Mouse (Mus musculus): ENCODE results near the gene Ier5l. TPM values are rescaled to one million over a fixed set of nuclear protein-coding genes. Genes with fewer than 3 reads are reported as not detected.

The Ier5l gene
- total and polyA plus RNA-seq, 3 experiments = 0.06 TPM; not detected in 2

GRCm38 (mm10) chr2:30444450-30444849 is 29.6 kb downstream of the Ier5l start:
- H3K4me3 ChIP-seq (ENCODE audit: control insufficient read depth in 1 of 2, insufficient read depth in 1 of 2, low read depth in 2 of 2, low read length in 2 of 2) = no peak overlapping the region
- no peaks in the 10 kb centered on the region for H3K9me3 ChIP-seq (replicated peaks; ENCODE audit: insufficient read depth, low read length)
- H3K27ac ChIP-seq (ENCODE audit: control insufficient read depth, low read depth, low read length) = no peak overlapping the region
- DNase-seq (ENCODE audit: low read depth, low spot score) = no peak
- no peak for TF ChIP-seq UBTF (IDR thresholded peaks at IDR 0.05; ENCODE audit: borderline replicate concordance, insufficient read depth, low read depth, low read length)
- no peak for TF ChIP-seq ZNF384 (IDR thresholded peaks at IDR 0.05; ENCODE audit: low read depth, low read length)
- no peaks in the 10 kb centered on the region for H3K4me1 ChIP-seq (ENCODE audit: control insufficient read depth in 1 of 2, insufficient read depth in 2 of 2, low read length in 2 of 2)
- no peaks in the 10 kb centered on the region for H3K27me3 ChIP-seq (ENCODE audit: control insufficient read depth in 1 of 2, insufficient read depth in 2 of 2, low read length in 2 of 2)
- H3K36me3 ChIP-seq (ENCODE audit: control insufficient read depth in 1 of 2, insufficient read depth in 2 of 2, low read length in 2 of 2) = peaks cover 0 to 6% of the 10 kb centered on the region in 2 experiments; a peak in 1 of 4 replicates
- no peak overlapping the region for H3K9ac ChIP-seq (ENCODE audit: control insufficient read depth, low read depth, low read length, poor library complexity, severe bottlenecking)
- H3K79me2 ChIP-seq (ENCODE audit: control insufficient read depth, insufficient read depth, low read length, poor library complexity) = no peaks in the 10 kb centered on the region

- peaks cover 0 to 6% of the 10 kb centered on the region in 2 experiments; a peak in 1 of 4 replicates for H3K36me3 ChIP-seq (ENCODE audit: control insufficient read depth in 1 of 2, insufficient read depth in 2 of 2, low read length in 2 of 2)
- H3K4me3 ChIP-seq (ENCODE audit: control insufficient read depth in 1 of 2, insufficient read depth in 1 of 2, low read depth in 2 of 2, low read length in 2 of 2) = no peak overlapping the region
- H3K9me3 ChIP-seq (replicated peaks; ENCODE audit: insufficient read depth, low read length) = no peaks in the 10 kb centered on the region
- H3K27me3 ChIP-seq (ENCODE audit: control insufficient read depth in 1 of 2, insufficient read depth in 2 of 2, low read length in 2 of 2) = no peaks in the 10 kb centered on the region
- no peaks in the 10 kb centered on the region for H3K4me1 ChIP-seq (ENCODE audit: control insufficient read depth in 1 of 2, insufficient read depth in 2 of 2, low read length in 2 of 2)
- H3K9ac ChIP-seq (ENCODE audit: control insufficient read depth, low read depth, low read length, poor library complexity, severe bottlenecking) = no peak overlapping the region
- TF ChIP-seq ZKSCAN1 (IDR thresholded peaks at IDR 0.05; ENCODE audit: low read depth, low read length) = no peak
- H3K79me2 ChIP-seq (ENCODE audit: control insufficient read depth, insufficient read depth, low read length, poor library complexity) = no peaks in the 10 kb centered on the region
- DNase-seq (ENCODE audit: low read depth, low spot score) = no peak
- H3K27ac ChIP-seq (ENCODE audit: control insufficient read depth, low read depth, low read length) = no peak overlapping the region
Measured at GRCm38 (mm10) chr2:30444006-30444405, 30.0 kb downstream of the Ier5l start.

- Histone ChIP-seq H3K4me3 (ENCODE audit: control insufficient read depth in 1 of 2, insufficient read depth in 1 of 2, low read depth in 2 of 2, low read length in 2 of 2) (no peak overlapping the region), H3K36me3 (ENCODE audit: control insufficient read depth in 1 of 2, insufficient read depth in 2 of 2, low read length in 2 of 2) (peaks cover 0 to 6% of the 10 kb centered on the region in 2 experiments; a peak in 2 of 4 replicates), H3K27me3 (ENCODE audit: control insufficient read depth in 1 of 2, insufficient read depth in 2 of 2, low read length in 2 of 2) (no peaks in the 10 kb centered on the region), H3K4me1 (ENCODE audit: control insufficient read depth in 1 of 2, insufficient read depth in 2 of 2, low read length in 2 of 2) (no peaks in the 10 kb centered on the region), H3K9ac (ENCODE audit: control insufficient read depth, low read depth, low read length, poor library complexity, severe bottlenecking) (no peak overlapping the region), H3K79me2 (ENCODE audit: control insufficient read depth, insufficient read depth, low read length, poor library complexity) (no peaks in the 10 kb centered on the region), H3K27ac (ENCODE audit: control insufficient read depth, low read depth, low read length) (no peak overlapping the region), H3K9me3 (replicated peaks; ENCODE audit: insufficient read depth, low read length) (no peaks in the 10 kb centered on the region)
- TF ChIP-seq RCOR1 (IDR thresholded peaks at IDR 0.05; ENCODE audit: low read depth, low read length) (no peak), MAZ (IDR thresholded peaks at IDR 0.05; ENCODE audit: low read depth, low read length) (no peak), TBP (IDR thresholded peaks at IDR 0.05; ENCODE audit: low read depth, low read length) (no peak), KAT2A (conservative IDR thresholded peaks at IDR 0.05; ENCODE audit: low read depth, low read length) (no peak), HCFC1 (IDR thresholded peaks at IDR 0.05; ENCODE audit: low read depth, low read length) (no peak)
- no peak for DNase-seq (ENCODE audit: low read depth, low spot score)
Measured at GRCm38 (mm10) chr2:30443281-30443680, 30.7 kb downstream of the Ier5l start.

GRCm38 (mm10) chr2:30442498-30442890 is 31.5 kb downstream of the Ier5l start:
- no peak for TF ChIP-seq CHD2 (IDR thresholded peaks at IDR 0.05; ENCODE audit: low read length)
- H3K9ac ChIP-seq (ENCODE audit: control insufficient read depth, low read depth, low read length, poor library complexity, severe bottlenecking) = no peak overlapping the region

More at GRCm38 (mm10) chr2:30442498-30442890, 31.5 kb downstream of the Ier5l start:
- Histone ChIP-seq H3K79me2 (ENCODE audit: control insufficient read depth, insufficient read depth, low read length, poor library complexity) (no peaks in the 10 kb centered on the region), H3K36me3 (ENCODE audit: control insufficient read depth in 1 of 2, insufficient read depth in 2 of 2, low read length in 2 of 2) (peaks cover 0 to 9% of the 10 kb centered on the region in 2 experiments; a peak in 2 of 4 replicates), H3K4me1 (ENCODE audit: control insufficient read depth in 1 of 2, insufficient read depth in 2 of 2, low read length in 2 of 2) (no peaks in the 10 kb centered on the region), H3K27me3 (ENCODE audit: control insufficient read depth in 1 of 2, insufficient read depth in 2 of 2, low read length in 2 of 2) (no peaks in the 10 kb centered on the region), H3K9me3 (replicated peaks; ENCODE audit: insufficient read depth, low read length) (no peaks in the 10 kb centered on the region), H3K27ac (ENCODE audit: control insufficient read depth, low read depth, low read length) (no peak overlapping the region), H3K4me3 (ENCODE audit: control insufficient read depth in 1 of 2, insufficient read depth in 1 of 2, low read depth in 2 of 2, low read length in 2 of 2) (no peak overlapping the region)
- no peak for DNase-seq (ENCODE audit: low read depth, low spot score)
